Mouse (Mus musculus): Measurements from ENCODE around the gene Ndfip2.
A peak's percentile ranks its signal among the peaks of the same experiment; 100 is the strongest.

The Ndfip2 gene

GRCm38 (mm10) chr14:105287972-105288371, 29.6 kb downstream of the Ndfip2 start:
- no peak for DNase-seq

GRCm38 (mm10) chr14:105288529-105288928, 30.2 kb downstream of the Ndfip2 start:
- DNase-seq = no peak

- DNase-seq = no peak
Observed at GRCm38 (mm10) chr14:105292139-105292538, 33.8 kb downstream of the Ndfip2 start.

- no peak for DNase-seq
Observed at GRCm38 (mm10) chr14:105293777-105294176, 35.4 kb downstream of the Ndfip2 start.

- no peak for DNase-seq
Observed at GRCm38 (mm10) chr14:105295820-105296582, 37.6 kb downstream of the Ndfip2 start.

- no peak for DNase-seq
Observed at GRCm38 (mm10) chr14:105299744-105300255, 41.4 kb downstream of the Ndfip2 start.

- peak; percentile 11 for DNase-seq
Observed at GRCm38 (mm10) chr14:105300551-105300950, 42.2 kb downstream of the Ndfip2 start.

- no peak for DNase-seq
Observed at GRCm38 (mm10) chr14:105302708-105303107, 44.3 kb downstream of the Ndfip2 start.

- no peak for DNase-seq
Observed at GRCm38 (mm10) chr14:105307716-105308115, 49.3 kb downstream of the Ndfip2 start.

- no peak for DNase-seq
Observed at GRCm38 (mm10) chr14:105312366-105312765, 54.0 kb downstream of the Ndfip2 start.

GRCm38 (mm10) chr14:105312944-105313343, 54.6 kb downstream of the Ndfip2 start:
- no peak for DNase-seq

GRCm38 (mm10) chr14:105313877-105314276, 55.5 kb downstream of the Ndfip2 start:
- no peak for DNase-seq

- no peak for DNase-seq
Observed at GRCm38 (mm10) chr14:105321712-105322111, 63.3 kb downstream of the Ndfip2 start.

GRCm38 (mm10) chr14:105322829-105323228, 64.5 kb downstream of the Ndfip2 start:
- no peak for DNase-seq

- DNase-seq = no peak
Observed at GRCm38 (mm10) chr14:105323448-105323847, 65.1 kb downstream of the Ndfip2 start.

GRCm38 (mm10) chr14:105328397-105329302, 70.3 kb downstream of the Ndfip2 start:
- peak; percentile 36 for DNase-seq

GRCm38 (mm10) chr14:105333475-105334094, 75.2 kb downstream of the Ndfip2 start:
- no peak for DNase-seq

GRCm38 (mm10) chr14:105341765-105342164, 83.4 kb downstream of the Ndfip2 start:
- DNase-seq = no peak

- no peak for DNase-seq
Observed at GRCm38 (mm10) chr14:105354121-105354520, 95.7 kb downstream of the Ndfip2 start.
